Mouse (Mus musculus) megakaryocyte, embryonic 14.5 days (primary cell): ENCODE measurements around the gene Rnf123. TPM values are rescaled to one million over a fixed set of nuclear protein-coding genes. Genes with fewer than 3 reads are reported as not detected.
"Not testable (repeated sequence)": the region's sequence is repeated elsewhere in the genome, so short reads cannot be mapped to it uniquely, and the experiment has no call there.

Experiments
- H3K27me3 ChIP-seq: replicated peaks from 2 replicates; pipeline ENCODE3; 2012; ENCODE audit warnings: inconsistent platforms
- H3K36me3 ChIP-seq: replicated peaks from 2 replicates; pipeline ENCODE3; 2012; ENCODE audit warnings: low read length, inconsistent platforms, mixed read lengths
- H3K4me1 ChIP-seq: 2 replicates; pipeline ENCODE4 v1.6.1; 2012; ENCODE audit warnings: inconsistent platforms
- H3K4me3 ChIP-seq: replicated peaks from 2 replicates; pipeline ENCODE3; 2012; ENCODE audit warnings: moderate library complexity, mild to moderate bottlenecking, inconsistent platforms
- H3K9me3 ChIP-seq: 2 replicates; pipeline ENCODE4 v1.6.1; 2012; ENCODE audit warnings: inconsistent platforms
- FLI1 ChIP-seq: IDR thresholded peaks from 2 replicates; pipeline ENCODE4 v1.6.1; 2012; ENCODE audit warnings: low read length, inconsistent platforms, mixed read lengths
- GATA1 ChIP-seq: IDR thresholded peaks from 3 replicates; pipeline ENCODE4 v1.6.1; 2012; ENCODE audit warnings: mixed read lengths, low read length, inconsistent platforms, borderline replicate concordance
- polyA plus RNA-seq: library from polyadenylated mRNA; stranded (reverse); fragments of >175 nt; gene quantifications from 2 replicates; pipeline ENCODE4 v1.2.3, GENCODE M21; 2012; ENCODE audit warnings: low replicate concordance; ENCODE audit not compliant: insufficient read depth

Gene Rnf123
- polyA plus RNA-seq, 1 experiment, result 73.7 TPM

- Histone ChIP-seq H3K9me3 (no peaks in the 10 kb centered on the region), H3K4me1 (peaks cover 36% of the 10 kb centered on the region), H3K4me3 (no peak overlapping the region), H3K36me3 (peaks cover 61% of the 10 kb centered on the region), H3K27me3 (no peaks in the 10 kb centered on the region)
- TF ChIP-seq GATA1, result no peak
- no peak for TF ChIP-seq FLI1
These were observed 66.0 kb downstream of the Rnf123 start for GRCm38 (mm10) chr9:108017127-108017526.

GRCm38 (mm10) chr9:108013577-108013976 is 69.6 kb downstream of the Rnf123 start:
- Histone ChIP-seq H3K36me3 (peaks cover 68% of the 10 kb centered on the region), H3K4me1 (peaks cover 40% of the 10 kb centered on the region)
- not testable (repeated sequence) for H3K4me3 ChIP-seq, H3K27me3 ChIP-seq, H3K9me3 ChIP-seq

GRCm38 (mm10) chr9:108010385-108010784 is 72.8 kb downstream of the Rnf123 start:
- H3K9me3 ChIP-seq, result no peaks in the 10 kb centered on the region
- no peak for TF ChIP-seq GATA1
- TF ChIP-seq FLI1, result no peak
- no peak overlapping the region for H3K4me3 ChIP-seq
- H3K27me3 ChIP-seq, result no peaks in the 10 kb centered on the region
- peaks cover 72% of the 10 kb centered on the region for H3K36me3 ChIP-seq
- H3K4me1 ChIP-seq, result peaks cover 52% of the 10 kb centered on the region

GRCm38 (mm10) chr9:108008041-108008440 is 75.1 kb downstream of the Rnf123 start:
- Histone ChIP-seq H3K27me3 (no peaks in the 10 kb centered on the region), H3K4me3 (no peak overlapping the region), H3K36me3 (peaks cover 62% of the 10 kb centered on the region), H3K4me1 (peaks cover 67% of the 10 kb centered on the region), H3K9me3 (no peaks in the 10 kb centered on the region)
- TF ChIP-seq FLI1 (no peak), GATA1 (no peak)

GRCm38 (mm10) chr9:108003531-108003890 is 79.6 kb downstream of the Rnf123 start:
- TF ChIP-seq FLI1 (no peak), GATA1 (no peak)
- Histone ChIP-seq H3K4me1 (peaks cover 75% of the 10 kb centered on the region), H3K9me3 (no peaks in the 10 kb centered on the region), H3K36me3 (peaks cover 51% of the 10 kb centered on the region), H3K4me3 (peak overlapping the region; percentile 99), H3K27me3 (no peaks in the 10 kb centered on the region)

GRCm38 (mm10) chr9:108002778-108003530 is 80.2 kb downstream of the Rnf123 start:
- Histone ChIP-seq H3K27me3 (no peaks in the 10 kb centered on the region), H3K36me3 (peaks cover 51% of the 10 kb centered on the region), H3K4me3 (peak overlapping the region; percentile 99), H3K4me1 (peaks cover 70% of the 10 kb centered on the region), H3K9me3 (no peaks in the 10 kb centered on the region)
- no peak for TF ChIP-seq GATA1
- no peak for TF ChIP-seq FLI1

- Histone ChIP-seq H3K4me1 (peaks cover 65% of the 10 kb centered on the region), H3K27me3 (no peaks in the 10 kb centered on the region), H3K9me3 (no peaks in the 10 kb centered on the region), H3K36me3 (peaks cover 55% of the 10 kb centered on the region), H3K4me3 (peak within 1 kb of the TSS; percentile 99)
- TF ChIP-seq FLI1 (no peak), GATA1 (no peak)
These were observed 81.0 kb downstream of the Rnf123 start, which contains the start of gene Ip6k1 for GRCm38 (mm10) chr9:108001922-108002770. TSS of gene Ip6k1 (plus strand) at chr9:108002501.

Other genes with a start within 250 kb of the Rnf123 start
- gene Rbm6, start 210.1 kb downstream of the Rnf123 start, polyA plus RNA-seq, result 12.7 and 14.7 TPM in 2 replicates
- gene Mon1a, start 195.2 kb downstream of the Rnf123 start, polyA plus RNA-seq, result 19.6 and 23.6 TPM in 2 replicates
- 0.23 TPM in 1 of 2 replicates, not detected in the other for gene Mst1r, start 176.5 kb downstream of the Rnf123 start, polyA plus RNA-seq
- gene Actl11, start 154.9 kb downstream of the Rnf123 start, polyA plus RNA-seq, result not detected in 2 replicates
- gene Camkv, start 147.7 kb downstream of the Rnf123 start, polyA plus RNA-seq, result not detected in 2 replicates
- gene Traip, start 133.2 kb downstream of the Rnf123 start, polyA plus RNA-seq, result 1.0 and 1.2 TPM in 2 replicates
- 78.9 and 91.5 TPM in 2 replicates for gene Uba7, start 107.8 kb downstream of the Rnf123 start, polyA plus RNA-seq
- 2.7 TPM in 1 of 2 replicates, not detected in the other for gene Gm20661, start 100.3 kb downstream of the Rnf123 start, polyA plus RNA-seq
- gene Inka1, start 97.5 kb downstream of the Rnf123 start, polyA plus RNA-seq, result 270 and 880 TPM in 2 replicates
- 9.9 and 23.4 TPM in 2 replicates for gene Cdhr4, start 90.8 kb downstream of the Rnf123 start, polyA plus RNA-seq
- gene Gm20662, start 87.0 kb downstream of the Rnf123 start, polyA plus RNA-seq, result 3.2 and 5.8 TPM in 2 replicates
- 26.3 and 26.7 TPM in 2 replicates for gene Ip6k1, start 80.8 kb downstream of the Rnf123 start, polyA plus RNA-seq
- 2.6 and 30.7 TPM in 2 replicates for gene Gmppb, start 34.1 kb downstream of the Rnf123 start, polyA plus RNA-seq
- gene Amigo3, start 30.2 kb downstream of the Rnf123 start, polyA plus RNA-seq, result 0.65 and 1.0 TPM in 2 replicates
- 0.17 TPM in 1 of 2 replicates, not detected in the other for gene Mst1, start 2.9 kb downstream of the Rnf123 start, polyA plus RNA-seq
- 13.0 and 26.5 TPM in 2 replicates for gene Apeh, start 11.3 kb upstream of the Rnf123 start, polyA plus RNA-seq
- 0.26 and 0.83 TPM in 2 replicates for gene Bsn, start 107.0 kb upstream of the Rnf123 start, polyA plus RNA-seq
- gene Dag1, start 180.6 kb upstream of the Rnf123 start, polyA plus RNA-seq, result 10.0 and 15.2 TPM in 2 replicates
- gene Nicn1, start 207.1 kb upstream of the Rnf123 start, polyA plus RNA-seq, result not detected in 2 replicates
- gene Amt, start 213.5 kb upstream of the Rnf123 start, polyA plus RNA-seq, result 1.9 TPM in 1 of 2 replicates, not detected in the other
- 83.3 and 92.2 TPM in 2 replicates for gene Rhoa, start 222.8 kb upstream of the Rnf123 start, polyA plus RNA-seq
- gene Tcta, start 222.8 kb upstream of the Rnf123 start, polyA plus RNA-seq, result 5.1 and 6.8 TPM in 2 replicates